In genomic region chr17:45685171-45686092, GRCm38 (mm10) we compare ENCODE assay signal across 8 mouse cellular contexts. TPM values are rescaled to one million over a fixed set of nuclear protein-coding genes. Genes with fewer than 3 reads are reported as not detected.
DNase-seq lines count a peak whose midpoint lies in the region; ATAC-seq and TF ChIP-seq lines count a peak whose summit lies in the region.

No protein-coding gene starts in this region.

- H3K9me3 ChIP-seq in forebrain, embryonic 14.5 days (replicated peaks; ENCODE audit: control insufficient read depth, low read length), result no peaks in the 10 kb centered on the region
- H3K9me3 ChIP-seq in hindbrain, embryonic 14.5 days (ENCODE audit: control insufficient read depth, low read length), result no peaks in the 10 kb centered on the region
- no peaks in the 10 kb centered on the region for H3K9me3 ChIP-seq in limb, embryonic 13.5 days
- H3K9me3 ChIP-seq in midbrain, embryonic 16.5 days (replicated peaks; ENCODE audit: control insufficient read depth, low read length, poor library complexity, severe bottlenecking), result no peaks in the 10 kb centered on the region
- H3K9me3 ChIP-seq in stomach, postnatal 0 days (ENCODE audit: control insufficient read depth, low read length), result no peaks in the 10 kb centered on the region

- H3K9ac ChIP-seq in forebrain, embryonic 14.5 days (ENCODE audit: low read length), result peak overlapping the region; percentile 95
- H3K9ac ChIP-seq in hindbrain, embryonic 14.5 days, result peak overlapping the region; percentile 92
- H3K9ac ChIP-seq in limb, embryonic 13.5 days, result peak overlapping the region; percentile 90
- peak overlapping the region; percentile 98 for H3K9ac ChIP-seq in midbrain, embryonic 16.5 days (ENCODE audit: low read depth, low read length)
- peak overlapping the region; percentile 91 for H3K9ac ChIP-seq in stomach, postnatal 0 days (ENCODE audit: low read length)

- no peak for TF ChIP-seq CTCF in stomach, postnatal 0 days (IDR thresholded peaks at IDR 0.05; ENCODE audit: low read depth)

- peak overlapping the region; percentile 64 for H3K4me2 ChIP-seq in forebrain, embryonic 14.5 days (ENCODE audit: low read length)
- H3K4me2 ChIP-seq in hindbrain, embryonic 14.5 days (replicated peaks), result peak overlapping the region; percentile 75
- peak overlapping the region; percentile 72 for H3K4me2 ChIP-seq in limb, embryonic 13.5 days (replicated peaks)
- peak overlapping the region; percentile 84 for H3K4me2 ChIP-seq in midbrain, embryonic 16.5 days (ENCODE audit: low read length)
- peak overlapping the region; percentile 88 for H3K4me2 ChIP-seq in stomach, postnatal 0 days (replicated peaks; ENCODE audit: low read depth)

- H3K4me3 ChIP-seq in forebrain, embryonic 14.5 days (ENCODE audit: low read depth, low read length), result peak overlapping the region; percentile 96
- H3K4me3 ChIP-seq in hindbrain, embryonic 14.5 days (replicated peaks; ENCODE audit: low read length), result peak overlapping the region; percentile 84
- peak overlapping the region; percentile 87 for H3K4me3 ChIP-seq in limb, embryonic 13.5 days
- peak overlapping the region; percentile 68 for H3K4me3 ChIP-seq in midbrain, embryonic 16.5 days (ENCODE audit: low read depth, low read length)
- peak overlapping the region; percentile 93 for H3K4me3 ChIP-seq in stomach, postnatal 0 days (ENCODE audit: low read depth, low read length)

- peaks cover 28% of the 10 kb centered on the region for H3K4me1 ChIP-seq in forebrain, embryonic 14.5 days (ENCODE audit: control insufficient read depth, insufficient read depth, low read length)
- peaks cover 29% of the 10 kb centered on the region for H3K4me1 ChIP-seq in hindbrain, embryonic 14.5 days (replicated peaks; ENCODE audit: control insufficient read depth, insufficient read depth, low read length)
- peaks cover 31% of the 10 kb centered on the region for H3K4me1 ChIP-seq in limb, embryonic 13.5 days
- H3K4me1 ChIP-seq in midbrain, embryonic 16.5 days (ENCODE audit: control insufficient read depth, insufficient read depth, low read length), result peaks cover 35% of the 10 kb centered on the region
- peaks cover 4% of the 10 kb centered on the region for H3K4me1 ChIP-seq in stomach, postnatal 0 days (replicated peaks; ENCODE audit: control insufficient read depth, insufficient read depth)

- TF ChIP-seq EP300 in stomach, postnatal 0 days (optimal IDR thresholded peaks at IDR 0.05), result no peak

- DNase-seq in layer of hippocampus, postnatal 14 days (ENCODE audit: low spot score in 2 of 2), result peak; percentile 45 to 60
- DNase-seq in layer of hippocampus, adult 11-12 months (ENCODE audit: low spot score), result no peak
- peak; percentile 41 for DNase-seq in c-Kit-positive CD71-positive TER-119-negative erythroid progenitor cells, embryonic 14.5 days (ENCODE audit: low read depth)
- DNase-seq in forebrain, embryonic 14.5 days (ENCODE audit: low spot score), result peak; percentile 56
- peak; percentile 36 for DNase-seq in hindbrain, embryonic 14.5 days (ENCODE audit: low spot score)
- peak; percentile 56 for DNase-seq in stomach, postnatal 0 days (ENCODE audit: low spot score)

- WGBS in forebrain, embryonic 14.5 days, result under 1% methylated on average over 58 of the region's 58 CpGs
- under 1% methylated on average over 58 of the region's 58 CpGs for WGBS in hindbrain, embryonic 14.5 days
- WGBS in limb, embryonic 13.5 days, result under 1% methylated on average over 58 of the region's 58 CpGs
- WGBS in midbrain, embryonic 16.5 days, result under 1% methylated on average over 57 of the region's 58 CpGs
- under 1% methylated on average over 55 of the region's 58 CpGs for WGBS in stomach, postnatal 0 days

- ATAC-seq in forebrain, embryonic 14.5 days, result peak; percentile 47
- peak; percentile 61 for ATAC-seq in hindbrain, embryonic 14.5 days (ENCODE audit: low FRiP score)
- ATAC-seq in limb, embryonic 13.5 days (ENCODE audit: low FRiP score, low read depth), result peak; percentile 66
- ATAC-seq in midbrain, embryonic 16.5 days, result peak; percentile 60
- ATAC-seq in stomach, postnatal 0 days (ENCODE audit: low FRiP score, low TSS enrichment), result peak; percentile 39

- peak overlapping the region; percentile 86 for H3K27ac ChIP-seq in forebrain, embryonic 14.5 days (ENCODE audit: low read depth, low read length)
- peak overlapping the region; percentile 93 for H3K27ac ChIP-seq in hindbrain, embryonic 14.5 days
- H3K27ac ChIP-seq in limb, embryonic 13.5 days, result peak overlapping the region; percentile 84
- peak overlapping the region; percentile 94 for H3K27ac ChIP-seq in midbrain, embryonic 16.5 days (ENCODE audit: low read length)
- peak overlapping the region; percentile 90 for H3K27ac ChIP-seq in stomach, postnatal 0 days (replicated peaks)

- H3K36me3 ChIP-seq in forebrain, embryonic 14.5 days (ENCODE audit: control insufficient read depth, insufficient read depth, low read length), result no peaks in the 10 kb centered on the region
- H3K36me3 ChIP-seq in hindbrain, embryonic 14.5 days (replicated peaks; ENCODE audit: control insufficient read depth, insufficient read depth), result no peaks in the 10 kb centered on the region
- H3K36me3 ChIP-seq in limb, embryonic 13.5 days, result no peaks in the 10 kb centered on the region
- H3K36me3 ChIP-seq in midbrain, embryonic 16.5 days (ENCODE audit: control insufficient read depth, insufficient read depth, low read length), result no peaks in the 10 kb centered on the region
- H3K36me3 ChIP-seq in stomach, postnatal 0 days (ENCODE audit: control insufficient read depth, insufficient read depth, low read length), result no peaks in the 10 kb centered on the region

- no peaks in the 10 kb centered on the region for H3K27me3 ChIP-seq in forebrain, embryonic 14.5 days (replicated peaks; ENCODE audit: control insufficient read depth, insufficient read depth, low read length)
- H3K27me3 ChIP-seq in hindbrain, embryonic 14.5 days (ENCODE audit: control insufficient read depth, insufficient read depth, low read length), result no peaks in the 10 kb centered on the region
- no peaks in the 10 kb centered on the region for H3K27me3 ChIP-seq in limb, embryonic 13.5 days
- H3K27me3 ChIP-seq in midbrain, embryonic 16.5 days (ENCODE audit: control insufficient read depth, insufficient read depth, low read depth, low read length), result no peaks in the 10 kb centered on the region
- no peaks in the 10 kb centered on the region for H3K27me3 ChIP-seq in stomach, postnatal 0 days (ENCODE audit: control insufficient read depth, insufficient read depth, low read length)

RNA-seq across cellular contexts. Expression of gene Mrpl14, which starts 0.7 kb away (rescaled TPM):
- total RNA-seq in layer of hippocampus, postnatal 14 days (2021), result 10 to 100 TPM; 36.4 to 43.5 TPM
- polyA plus RNA-seq in forebrain, embryonic 14.5 days (2014; fragmentation: Nextera tagmentation; extraction: Ambion mirVana), result 119 and 151 TPM in 2 replicates
- polyA plus RNA-seq in hindbrain, embryonic 14.5 days (2014; fragmentation: Nextera tagmentation; extraction: Ambion mirVana), result 116 and 132 TPM in 2 replicates
- 136 and 140 TPM in 2 replicates for polyA plus RNA-seq in limb, embryonic 13.5 days (2015; fragmentation: Nextera tagmentation; extraction: Ambion mirVana)
- polyA plus RNA-seq in midbrain, embryonic 16.5 days (2015; fragmentation: Nextera tagmentation; extraction: Ambion mirVana), result 115 and 118 TPM in 2 replicates
- 163 TPM in 2 replicates for polyA plus RNA-seq in stomach, postnatal 0 days (2015; fragmentation: Nextera tagmentation; extraction: Ambion mirVana)

RNA-seq across cellular contexts. Expression of gene Tmem63b, which starts 1.3 kb away (rescaled TPM):
- 100 to 1,000 TPM; 219 to 224 TPM for total RNA-seq in layer of hippocampus, postnatal 14 days (2021)
- 70.9 and 81.1 TPM in 2 replicates for polyA plus RNA-seq in forebrain, embryonic 14.5 days (2014; fragmentation: Nextera tagmentation; extraction: Ambion mirVana)
- polyA plus RNA-seq in hindbrain, embryonic 14.5 days (2014; fragmentation: Nextera tagmentation; extraction: Ambion mirVana), result 114 and 116 TPM in 2 replicates
- polyA plus RNA-seq in limb, embryonic 13.5 days (2015; fragmentation: Nextera tagmentation; extraction: Ambion mirVana), result 33.1 and 36.7 TPM in 2 replicates
- 150 and 155 TPM in 2 replicates for polyA plus RNA-seq in midbrain, embryonic 16.5 days (2015; fragmentation: Nextera tagmentation; extraction: Ambion mirVana)
- 40.9 and 45.0 TPM in 2 replicates for polyA plus RNA-seq in stomach, postnatal 0 days (2015; fragmentation: Nextera tagmentation; extraction: Ambion mirVana)

RNA-seq across cellular contexts. Expression of gene Capn11, which starts 26.3 kb away (rescaled TPM):
- total RNA-seq in layer of hippocampus, postnatal 14 days (2021), result under 1 TPM; 0.14 to 0.25 TPM
- 0.61 TPM in 1 of 2 replicates, not detected in the other for polyA plus RNA-seq in forebrain, embryonic 14.5 days (2014; fragmentation: Nextera tagmentation; extraction: Ambion mirVana)
- polyA plus RNA-seq in hindbrain, embryonic 14.5 days (2014; fragmentation: Nextera tagmentation; extraction: Ambion mirVana), result 2.3 TPM in 1 of 2 replicates, not detected in the other
- polyA plus RNA-seq in limb, embryonic 13.5 days (2015; fragmentation: Nextera tagmentation; extraction: Ambion mirVana), result 0.26 and 0.42 TPM in 2 replicates
- polyA plus RNA-seq in midbrain, embryonic 16.5 days (2015; fragmentation: Nextera tagmentation; extraction: Ambion mirVana), result 0.46 and 0.89 TPM in 2 replicates
- polyA plus RNA-seq in stomach, postnatal 0 days (2015; fragmentation: Nextera tagmentation; extraction: Ambion mirVana), result 0.06 TPM in 2 replicates

RNA-seq across cellular contexts. Expression of gene 1600014C23Rik, which starts 48.2 kb away (rescaled TPM):
- not detected for total RNA-seq in layer of hippocampus, postnatal 14 days (2021)
- polyA plus RNA-seq in forebrain, embryonic 14.5 days (2014; fragmentation: Nextera tagmentation; extraction: Ambion mirVana), result 0.38 TPM in 1 of 2 replicates, not detected in the other
- polyA plus RNA-seq in hindbrain, embryonic 14.5 days (2014; fragmentation: Nextera tagmentation; extraction: Ambion mirVana), result not detected in 2 replicates
- not detected in 2 replicates for polyA plus RNA-seq in limb, embryonic 13.5 days (2015; fragmentation: Nextera tagmentation; extraction: Ambion mirVana)
- 0.46 TPM in 1 of 2 replicates, not detected in the other for polyA plus RNA-seq in midbrain, embryonic 16.5 days (2015; fragmentation: Nextera tagmentation; extraction: Ambion mirVana)
- not detected in 2 replicates for polyA plus RNA-seq in stomach, postnatal 0 days (2015; fragmentation: Nextera tagmentation; extraction: Ambion mirVana)
